Mouse (Mus musculus) yolk sac, embryonic 10.5 days (tissue): ENCODE measurements around the gene March10.

ENCODE experiments used
- DNase-seq: peaks from one replicate; pipeline ENCODE4 v3.0.0-alpha.2; 2017; ENCODE audit warnings: low spot score

Gene March10

GRCm38 (mm10) chr11:105407846-105408441 lies 48.6 kb downstream of the March10 start:
- DNase-seq = no peak

DNA sequence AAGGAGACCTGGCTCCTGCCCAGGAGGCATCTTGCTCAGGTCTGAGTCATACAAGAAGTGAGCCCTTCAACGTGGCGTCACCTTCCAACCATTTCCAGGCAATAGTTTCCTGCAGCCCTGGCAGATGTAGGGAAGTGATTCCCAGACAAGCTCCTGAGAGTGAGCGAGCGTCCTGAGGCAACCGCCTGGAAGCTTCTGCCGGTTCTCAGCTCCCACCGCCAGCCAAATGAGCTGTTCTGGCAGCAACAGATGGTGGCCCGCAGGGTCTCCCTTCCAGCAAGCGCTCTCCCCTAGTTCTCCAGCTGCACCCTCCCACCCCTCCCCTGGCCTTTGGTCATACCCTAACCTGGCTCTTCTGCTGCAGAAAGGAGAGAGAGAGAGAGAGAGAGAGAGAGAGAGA lies 54.2 kb downstream of the March10 start:
- DNase-seq = no peak

GRCm38 (mm10) chr11:105390290-105390689 lies 66.2 kb downstream of the March10 start:
- no peak for DNase-seq

GRCm38 (mm10) chr11:105388636-105389035 lies 67.9 kb downstream of the March10 start:
- DNase-seq = no peak

GRCm38 (mm10) chr11:105385266-105385665 lies 71.3 kb downstream of the March10 start:
- no peak for DNase-seq

DNA sequence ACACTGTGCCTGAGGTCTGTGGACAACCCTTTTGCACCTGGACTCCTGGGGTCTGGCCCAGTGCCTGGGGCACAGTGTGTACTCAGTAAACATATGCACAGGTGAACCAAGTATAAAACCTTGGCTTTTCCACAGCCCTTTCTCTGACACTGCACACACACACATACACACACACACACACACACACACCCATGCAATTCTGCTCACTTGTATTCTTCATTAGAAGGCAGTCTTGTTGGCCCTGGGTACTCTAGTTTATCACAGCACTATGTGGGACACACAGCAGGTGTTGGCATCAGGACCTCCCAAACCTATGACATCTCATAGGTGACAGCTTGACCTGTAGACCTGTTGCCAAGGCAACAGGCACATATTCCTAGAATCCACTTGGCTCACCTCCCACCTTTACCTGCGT lies 80.7 kb downstream of the March10 start:
- no peak for DNase-seq

DNA sequence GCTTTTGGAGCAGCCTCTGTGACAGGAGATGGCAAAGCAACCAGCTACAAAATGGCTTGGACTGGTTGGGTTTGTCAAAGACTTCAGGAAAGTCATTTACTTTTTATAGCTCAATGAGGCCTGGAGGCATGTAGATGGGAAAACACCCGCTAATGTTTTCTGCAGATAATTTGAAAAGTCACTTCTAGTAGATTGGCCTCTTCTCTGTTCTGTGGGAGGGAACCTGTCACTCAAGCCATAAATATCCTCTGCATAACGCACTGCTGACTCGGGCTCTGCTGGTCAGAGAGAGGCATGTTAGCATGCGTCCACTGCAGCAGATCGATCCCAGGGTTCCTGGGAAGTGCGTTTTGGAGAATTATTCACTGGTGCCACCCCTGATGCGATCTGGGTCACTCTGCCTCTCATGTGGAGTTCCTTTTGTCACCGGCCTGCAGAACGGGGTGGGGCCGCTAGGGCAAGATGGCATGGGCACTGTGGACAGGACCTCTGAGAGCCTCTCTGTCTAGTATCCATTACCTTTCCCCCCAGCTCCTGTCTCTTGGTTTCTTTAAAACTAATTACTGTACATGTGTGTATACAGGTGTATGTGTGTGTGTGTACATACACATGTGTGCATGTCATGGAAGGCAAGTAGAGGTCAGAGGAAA lies 81.9 kb downstream of the March10 start:
- no peak for DNase-seq

- DNase-seq = no peak
Observed at GRCm38 (mm10) chr11:105373881-105374280, 82.7 kb downstream of the March10 start.

DNA sequence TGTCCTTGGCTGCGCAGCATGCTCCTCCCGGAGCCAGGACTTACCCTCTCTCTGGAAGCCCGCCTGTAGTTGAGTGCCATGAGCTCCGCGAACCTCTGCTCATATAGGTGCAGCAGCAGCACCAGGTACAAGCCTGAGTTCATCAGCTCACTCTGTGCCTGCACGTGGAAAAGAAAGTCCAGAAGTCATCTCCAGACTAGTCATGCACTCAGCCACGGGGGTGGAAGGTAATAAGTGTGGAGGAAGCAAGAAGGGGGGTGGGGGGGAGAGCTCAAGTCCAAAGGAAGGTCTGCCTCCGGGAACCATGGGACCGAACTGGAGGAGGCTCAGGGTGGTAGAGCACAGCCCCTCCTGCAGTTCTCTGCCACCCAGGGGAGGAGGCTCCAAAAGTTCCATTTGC lies 84.7 kb downstream of the March10 start:
- DNase-seq = no peak

GRCm38 (mm10) chr11:105369526-105370386 lies 86.8 kb downstream of the March10 start:
- no peak for DNase-seq

DNA sequence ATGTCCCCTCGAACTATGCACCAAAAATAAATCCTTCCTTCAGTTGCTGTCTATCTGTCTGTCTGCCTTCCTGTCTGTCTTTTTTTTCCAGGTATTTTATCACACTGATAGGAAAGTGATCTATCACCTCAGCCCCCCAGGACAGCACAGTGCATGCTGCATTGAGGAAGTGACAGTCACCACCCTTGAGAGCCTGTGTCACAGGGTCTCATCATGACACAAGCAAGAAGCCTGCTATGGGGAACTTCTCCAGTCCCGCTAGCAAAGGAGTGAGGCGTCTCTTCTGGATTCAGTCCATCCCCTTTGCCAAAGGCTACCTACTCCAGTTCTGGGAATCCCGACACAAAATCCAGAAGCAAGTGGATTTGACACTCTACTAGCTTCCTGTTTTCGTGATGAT lies 87.7 kb downstream of the March10 start:
- DNase-seq = no peak

- DNase-seq = no peak
Observed at GRCm38 (mm10) chr11:105367163-105367562, 89.4 kb downstream of the March10 start.

DNA sequence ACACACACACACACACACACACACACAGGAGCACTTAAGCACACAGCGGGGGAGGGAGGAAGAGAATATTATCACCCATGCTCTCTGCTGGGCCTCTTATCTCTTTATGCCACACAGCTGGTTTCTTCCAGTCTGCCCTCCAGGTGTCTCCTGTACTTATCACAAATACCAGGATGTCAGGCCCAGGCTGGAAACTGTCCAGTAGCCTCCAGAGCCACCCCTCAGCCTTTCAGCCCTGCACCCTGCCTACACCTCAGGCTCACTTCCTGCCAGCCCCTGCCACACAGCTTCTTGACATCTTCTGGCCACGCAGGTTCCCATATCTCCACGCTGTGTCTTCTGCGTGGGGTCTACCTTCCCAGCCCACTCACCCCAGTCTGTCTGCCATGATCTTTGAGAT lies 90.5 kb downstream of the March10 start:
- peak; percentile 53 for DNase-seq

DNA sequence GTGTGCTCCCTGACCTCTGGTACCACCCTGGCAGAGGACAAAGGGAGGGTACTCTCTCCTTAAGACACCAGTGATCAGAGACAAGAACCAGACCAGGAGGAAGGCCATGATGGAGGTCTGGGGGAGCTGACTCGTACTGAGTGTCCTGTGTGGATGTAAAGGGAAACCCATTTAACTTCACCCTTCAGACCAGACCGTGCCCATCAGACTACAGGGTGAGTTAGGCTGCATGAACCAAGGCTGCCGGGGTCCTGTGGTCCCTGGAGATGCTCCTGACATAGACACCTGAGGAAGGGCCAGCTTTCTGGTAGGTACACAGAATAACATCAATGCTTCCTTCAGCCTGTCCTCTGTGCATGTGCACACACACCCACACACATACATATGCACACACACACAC lies 90.9 kb downstream of the March10 start:
- no peak for DNase-seq

- DNase-seq = no peak
Observed at GRCm38 (mm10) chr11:105364386-105365065, 92.0 kb downstream of the March10 start.

- DNase-seq = no peak
Observed at GRCm38 (mm10) chr11:105363598-105364385, 92.7 kb downstream of the March10 start.

DNA sequence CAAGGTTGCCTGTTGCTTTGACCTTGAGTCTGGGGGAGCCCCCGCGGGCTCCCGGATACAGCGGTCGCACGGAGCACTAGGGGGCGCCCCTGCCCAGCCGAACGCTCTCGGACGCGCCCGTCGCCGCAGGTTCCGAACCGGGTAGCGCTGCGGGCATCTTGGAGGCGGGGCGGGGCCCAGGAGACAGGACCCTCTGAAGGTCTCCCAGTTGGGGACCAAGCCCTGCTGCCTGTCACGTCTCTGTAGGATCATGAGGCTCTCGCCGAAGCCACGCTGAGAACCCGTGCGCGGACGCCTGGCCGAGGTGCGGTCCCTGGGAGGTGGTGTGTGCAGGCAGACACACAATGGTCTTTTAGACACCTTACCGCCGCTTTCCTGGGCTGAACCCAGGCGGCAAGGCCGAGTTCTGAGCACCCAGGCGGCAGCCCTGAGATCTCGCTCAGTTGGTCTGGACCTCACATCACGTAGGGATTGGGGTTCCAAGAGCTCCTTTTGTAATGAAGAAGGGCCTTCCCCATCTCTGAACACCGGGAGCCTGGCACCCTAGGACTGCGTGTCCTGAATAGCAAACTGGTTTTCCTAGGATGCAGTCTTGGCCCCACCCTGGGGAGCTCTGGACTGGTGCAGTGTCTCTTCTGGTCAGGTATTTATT lies 93.5 kb downstream of the March10 start:
- DNase-seq = peak; percentile 68

- DNase-seq = no peak
Observed at GRCm38 (mm10) chr11:105362041-105362765, 94.3 kb downstream of the March10 start.

DNA sequence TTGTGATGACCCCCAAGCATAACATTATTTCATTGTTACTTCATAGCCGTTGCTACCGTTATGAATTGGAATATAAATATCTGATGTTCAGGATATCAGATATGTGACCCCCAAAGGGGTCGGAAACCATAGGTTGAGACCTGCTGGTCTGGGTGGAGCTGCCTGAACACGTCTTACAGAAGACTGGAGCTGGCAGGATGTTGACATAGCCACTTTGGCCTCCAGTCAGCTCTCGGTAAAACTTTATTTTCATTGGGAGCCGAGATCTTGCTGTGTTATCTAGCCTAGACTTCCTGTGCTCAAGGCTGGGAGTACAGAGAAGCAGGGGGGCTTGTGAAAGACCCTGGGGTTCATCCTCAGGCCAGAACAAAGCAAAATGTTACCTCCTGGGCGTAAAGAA lies 100.2 kb downstream of the March10 start:
- no peak for DNase-seq

DNA sequence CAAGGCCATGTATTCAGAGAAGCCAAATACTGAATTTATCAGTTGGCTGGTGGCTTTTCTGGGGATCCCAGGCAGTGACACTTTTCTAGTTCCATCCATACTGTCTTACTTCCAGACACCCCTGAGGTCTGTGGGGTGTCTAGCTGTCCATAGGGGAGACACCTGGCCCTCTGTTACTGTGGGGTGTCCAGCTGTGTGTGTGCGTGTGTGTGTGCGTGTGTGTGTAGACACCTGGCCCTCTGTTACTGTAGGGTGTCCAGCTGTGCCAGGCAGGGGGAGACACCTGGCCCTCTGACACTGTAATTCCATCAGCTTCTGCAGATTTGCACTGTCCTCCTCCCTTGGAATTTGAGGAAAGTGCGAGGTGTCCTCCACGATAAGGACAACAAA lies 102.6 kb downstream of the March10 start:
- DNase-seq = no peak
